Mouse (Mus musculus) liver, embryonic 14.5 days (tissue): ENCODE measurements around the gene Phf21b. TPM values are rescaled to one million over a fixed set of nuclear protein-coding genes. Genes with fewer than 3 reads are reported as not detected.

Experiments used
- ATAC-seq: fragments of 200-750 bp; cut with Nextera tagmentation; 2 replicates; pipeline ENCODE4 v1.8.0; 2017; ENCODE audit warnings: moderate number of reproducible peaks, mild to moderate bottlenecking, moderate library complexity; ENCODE audit not compliant: insufficient read depth
- DNase-seq, 3 experiments: peaks; one replicate each; pipeline ENCODE4 v3.0.0-alpha.2; 2012 to 2013; ENCODE audit warnings: low read depth in 3 of 3, low spot score in 3 of 3
- H3K27ac ChIP-seq: fragments of 300-500 bp; sonication (generic); 2 replicates; pipeline ENCODE4 v1.5.1; 2014; ENCODE audit warnings: moderate library complexity, mild to moderate bottlenecking, control low read depth, inconsistent platforms
- H3K27me3 ChIP-seq: fragments of 300-500 bp; sonication (generic); 2 replicates; pipeline ENCODE4 v1.6.1; 2014; ENCODE audit warnings: mild to moderate bottlenecking, low read length, moderate library complexity; ENCODE audit not compliant: control insufficient read depth, insufficient read depth
- H3K36me3 ChIP-seq: fragments of 300-500 bp; sonication (generic); replicated peaks from 2 replicates; pipeline ENCODE4 v1.6.1; 2014; ENCODE audit warnings: low read depth; ENCODE audit not compliant: control insufficient read depth, insufficient read depth
- H3K4me1 ChIP-seq, 2 experiments: fragments of 200-500 bp in 1 of 2; fragments of 300-500 bp in 1 of 2; sonication (generic) in 1 of 2; replicated peaks; 2 replicates each; pipeline ENCODE4 v1.6.1; 2012 to 2014; ENCODE audit warnings: antibody characterized with exemption in 1 of 2, inconsistent platforms in 1 of 2, low read length in 1 of 2; ENCODE audit not compliant: control insufficient read depth in 2 of 2, insufficient read depth in 2 of 2
- H3K4me2 ChIP-seq: fragments of 300-500 bp; sonication (generic); 2 replicates; pipeline ENCODE4 v1.6.1; 2014; ENCODE audit warnings: low read depth, mild to moderate bottlenecking, control low read depth, moderate library complexity
- H3K4me3 ChIP-seq, 2 experiments: fragments of 200-500 bp in 1 of 2; fragments of 300-500 bp in 1 of 2; sonication (generic) in 1 of 2; 2 replicates each; pipeline ENCODE4 v1.5.1; 2012 to 2014; ENCODE audit warnings: low read depth in 2 of 2, low read length in 2 of 2, mild to moderate bottlenecking in 2 of 2, control low read depth in 1 of 2, inconsistent platforms in 1 of 2, moderate library complexity in 1 of 2; ENCODE audit not compliant: insufficient read depth in 1 of 2
- H3K9ac ChIP-seq: fragments of 300-500 bp; sonication (generic); replicated peaks from 2 replicates; pipeline ENCODE4 v1.6.1; 2014; ENCODE audit warnings: mild to moderate bottlenecking, control low read depth, moderate library complexity
- H3K9me3 ChIP-seq: fragments of 300-500 bp; sonication (generic); 2 replicates; pipeline ENCODE4 v1.6.1; 2016; ENCODE audit warnings: low read length, mixed read lengths; ENCODE audit not compliant: control insufficient read depth
- CTCF ChIP-seq: IDR thresholded peaks from 2 replicates; pipeline ENCODE4 v1.5.1; 2016; ENCODE audit warnings: antibody characterized with exemption, low read depth, control low read depth
- EP300 ChIP-seq: IDR thresholded peaks from 2 replicates; pipeline ENCODE4 v1.6.1; 2016; ENCODE audit warnings: antibody characterized with exemption, low read depth
- WGBS: fragments of 180-500 bp; shearing (Covaris S2); extraction: QIAGEN DNeasy Blood & Tissue Kit; methylation state at CpG from one replicate; pipeline ENCODE4 v1.1.7; 2014; ENCODE audit not compliant: insufficient replicate concordance; 5-methylcytosine and 5-hydroxymethylcytosine counted together
- polyA plus RNA-seq, 2 experiments: library from polyadenylated mRNA; depleted of rRNA in 1 of 2; stranded (reverse) in 1 of 2; unstranded in 1 of 2; fragments of >200 nt; fragmentation: Nextera tagmentation in 1 of 2; extraction: Ambion mirVana in 1 of 2; gene quantifications; 2 replicates each; pipeline versions ENCODE4 v1.2.1 to v1.2.3; 2012 to 2014

Phf21b gene
- polyA plus RNA-seq, 2 experiments = 0.69 TPM; not detected in 1

DNA sequence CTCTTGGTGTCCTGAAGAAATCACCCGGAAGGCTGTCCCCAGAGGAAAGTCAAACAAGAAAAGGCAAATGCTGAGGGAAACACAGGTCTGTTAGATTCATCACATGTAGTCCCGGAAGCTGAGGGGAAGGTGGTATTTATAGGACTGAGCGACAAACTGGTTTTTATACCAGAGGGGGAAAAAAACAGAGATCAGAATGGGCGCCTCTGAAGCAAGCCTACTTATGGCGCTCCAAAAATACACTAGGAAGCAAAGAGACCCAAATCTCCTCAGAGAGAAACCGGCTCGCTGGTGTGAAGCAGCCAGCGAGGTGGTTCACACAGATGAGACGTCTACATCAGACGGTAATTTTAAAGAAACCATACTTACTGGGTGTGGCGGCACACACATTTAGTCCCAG, 17.2 kb upstream of the Phf21b start:
- H3K9ac ChIP-seq = no peak overlapping the region
- no peak for TF ChIP-seq EP300
- TF ChIP-seq CTCF = no peak
- no peaks in the 10 kb centered on the region for H3K9me3 ChIP-seq
- H3K27ac ChIP-seq = no peak overlapping the region
- H3K4me1 ChIP-seq = no peaks in the 10 kb centered on the region
- WGBS = 75% methylated on average over 11 of the region's 11 CpGs
- H3K4me2 ChIP-seq = no peak overlapping the region
- ATAC-seq = no peak
- no peaks in the 10 kb centered on the region for H3K27me3 ChIP-seq
- H3K4me3 ChIP-seq = no peak overlapping the region
- no peaks in the 10 kb centered on the region for H3K36me3 ChIP-seq
- DNase-seq = no peak

DNA sequence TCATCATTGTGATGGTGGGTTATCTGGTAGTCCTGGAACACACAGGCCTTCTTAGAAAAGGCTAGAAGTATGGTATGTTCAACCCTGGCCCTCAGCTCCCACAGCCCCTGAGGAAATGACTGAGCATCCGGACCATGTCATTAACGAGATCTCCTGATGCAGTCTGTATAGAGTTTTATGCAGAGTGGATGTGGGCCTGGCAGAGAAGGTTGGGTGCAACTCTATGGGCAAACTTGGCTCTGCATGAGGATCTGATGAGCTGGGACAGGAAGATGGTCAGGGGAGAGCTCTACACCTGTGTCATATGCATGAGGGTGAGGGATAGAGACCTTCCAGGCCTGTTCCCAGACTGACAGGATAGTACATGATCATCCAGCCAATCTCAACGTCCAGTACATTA, 16.0 kb upstream of the Phf21b start:
- Histone ChIP-seq H3K9me3 (no peaks in the 10 kb centered on the region), H3K4me1 (no peaks in the 10 kb centered on the region), H3K27me3 (no peaks in the 10 kb centered on the region), H3K36me3 (no peaks in the 10 kb centered on the region), H3K4me2 (no peak overlapping the region), H3K27ac (no peak overlapping the region), H3K4me3 (no peak overlapping the region), H3K9ac (no peak overlapping the region)
- no peak for TF ChIP-seq EP300
- DNase-seq (no peak), ATAC-seq (no peak)
- 53% methylated on average over 3 of the region's 3 CpGs for WGBS

DNA sequence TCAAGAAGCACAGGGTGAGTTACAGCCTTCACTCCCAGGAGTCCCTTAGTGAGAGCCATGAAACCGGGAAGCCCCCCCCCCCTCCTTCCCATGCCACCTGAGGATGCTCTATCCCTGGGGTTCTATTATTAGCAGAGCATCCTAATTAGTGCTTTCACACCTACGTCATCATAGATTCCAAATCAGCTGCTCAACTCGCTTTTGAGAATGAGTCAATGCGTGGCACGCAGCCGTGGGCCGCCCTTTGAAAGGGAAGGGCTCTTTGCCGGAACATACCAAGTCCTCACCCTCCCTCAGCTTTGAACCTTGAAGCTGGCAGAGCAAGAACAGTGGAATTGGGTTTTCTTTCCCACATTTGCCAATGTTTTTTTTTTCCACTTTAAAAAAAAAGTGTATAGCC, 6.1 kb upstream of the Phf21b start:
- Histone ChIP-seq H3K9me3 (no peaks in the 10 kb centered on the region), H3K4me1 (peaks cover 0 to 2% of the 10 kb centered on the region in 2 experiments; a peak in 1 of 4 replicates), H3K4me2 (no peak overlapping the region), H3K4me3 (no peak overlapping the region), H3K36me3 (no peaks in the 10 kb centered on the region), H3K27ac (no peak overlapping the region), H3K27me3 (peaks cover 13% of the 10 kb centered on the region; the same call in 1 of the 2 replicates), H3K9ac (no peak overlapping the region)
- ATAC-seq (no peak), DNase-seq (no peak)
- TF ChIP-seq EP300 (no peak), CTCF (no peak)
- 68% methylated on average over 8 of the region's 8 CpGs for WGBS

DNA sequence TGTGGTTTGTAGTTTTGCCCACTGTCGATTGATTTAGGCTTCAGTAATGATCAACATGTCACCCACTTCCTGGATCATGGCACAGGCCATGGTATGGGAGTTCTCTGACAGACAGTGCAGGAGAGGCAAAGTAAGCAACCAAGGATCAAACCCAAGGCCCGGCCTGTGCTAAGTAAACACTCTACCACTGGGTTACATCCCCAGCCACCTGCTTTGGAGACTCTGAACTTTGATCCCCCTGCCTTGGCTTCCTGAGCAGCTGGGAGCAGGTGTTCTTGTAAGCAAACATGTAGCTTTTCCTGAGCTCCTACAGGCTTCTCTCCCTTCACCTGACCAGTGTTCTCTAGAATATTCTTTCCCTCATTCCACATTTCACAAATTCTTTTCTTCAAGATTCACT, 1.8 kb upstream of the Phf21b start:
- Histone ChIP-seq H3K27me3 (peaks cover 56% of the 10 kb centered on the region), H3K9me3 (no peaks in the 10 kb centered on the region), H3K4me2 (no peak overlapping the region), H3K27ac (no peak overlapping the region), H3K36me3 (no peaks in the 10 kb centered on the region), H3K4me1 (peaks cover 0 to 2% of the 10 kb centered on the region in 2 experiments; a peak in 1 of 4 replicates), H3K9ac (no peak overlapping the region), H3K4me3 (no peak overlapping the region)
- no peak for ATAC-seq
- TF ChIP-seq CTCF (no peak), EP300 (no peak)
- no peak for DNase-seq
- WGBS = 42% methylated on average over 2 of the region's 2 CpGs

DNA sequence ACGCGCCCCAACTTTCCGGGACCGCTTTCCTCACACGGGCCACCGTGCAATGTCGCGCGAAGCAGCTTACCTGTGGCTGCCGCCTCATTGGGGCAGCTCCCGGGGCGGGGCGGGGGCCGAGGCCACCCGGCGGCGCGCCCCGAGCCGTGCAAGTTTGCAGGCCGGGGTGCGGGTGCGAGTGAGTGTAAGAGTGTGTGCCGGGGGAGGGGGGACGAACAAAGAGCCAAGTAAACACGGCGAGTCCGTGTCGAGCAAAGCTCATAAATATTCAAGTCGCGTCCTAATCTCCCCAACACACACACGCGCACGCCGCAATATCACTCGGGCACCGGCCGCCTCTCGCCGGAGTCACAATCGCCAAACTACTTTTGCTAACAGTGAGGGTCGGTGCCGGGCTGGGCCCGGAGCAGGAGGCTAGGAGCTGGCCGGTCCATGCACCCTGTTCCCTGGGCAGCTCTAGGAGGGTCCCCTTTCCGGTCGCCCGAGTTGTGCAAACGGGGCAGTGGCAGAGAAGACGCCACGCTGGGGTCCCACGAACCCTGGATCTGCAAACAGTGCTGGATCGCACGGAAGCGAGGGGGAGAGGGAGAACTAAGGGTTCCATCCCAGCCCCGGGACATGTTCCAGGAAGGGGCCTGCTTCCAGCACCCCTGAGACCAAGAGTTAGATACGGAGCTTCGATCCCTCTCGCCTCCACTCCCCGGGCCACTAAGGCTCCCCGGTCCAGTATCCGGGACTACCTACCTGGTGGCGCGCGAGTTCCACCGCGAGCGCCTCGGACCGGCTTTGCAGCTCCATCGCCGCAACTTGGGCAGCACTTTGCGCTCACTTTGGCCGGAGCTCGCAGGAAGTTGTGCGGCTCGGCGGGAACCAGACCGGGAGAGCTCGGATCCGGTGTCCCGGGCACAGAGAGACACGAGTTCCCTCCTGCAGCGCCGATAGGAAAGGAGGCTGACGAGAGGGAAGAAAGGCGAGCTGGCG, 638 bp downstream of the Phf21b start:
- Histone ChIP-seq H3K27me3 (peaks cover 62% of the 10 kb centered on the region), H3K4me3 (peak overlapping the region; percentile 23 to 50), H3K9me3 (no peaks in the 10 kb centered on the region), H3K36me3 (no peaks in the 10 kb centered on the region), H3K4me1 (peaks cover 0 to 2% of the 10 kb centered on the region in 2 experiments; a peak in 1 of 4 replicates), H3K27ac (no peak overlapping the region), H3K9ac (no peak overlapping the region), H3K4me2 (peak overlapping the region; percentile 63)
- ATAC-seq (no peak; the same call in 1 of the 2 replicates), DNase-seq (no peak)
- under 1% methylated on average over 86 of the region's 88 CpGs for WGBS
- TF ChIP-seq EP300 (no peak), CTCF (no peak)
